In the genomic region with DNA sequence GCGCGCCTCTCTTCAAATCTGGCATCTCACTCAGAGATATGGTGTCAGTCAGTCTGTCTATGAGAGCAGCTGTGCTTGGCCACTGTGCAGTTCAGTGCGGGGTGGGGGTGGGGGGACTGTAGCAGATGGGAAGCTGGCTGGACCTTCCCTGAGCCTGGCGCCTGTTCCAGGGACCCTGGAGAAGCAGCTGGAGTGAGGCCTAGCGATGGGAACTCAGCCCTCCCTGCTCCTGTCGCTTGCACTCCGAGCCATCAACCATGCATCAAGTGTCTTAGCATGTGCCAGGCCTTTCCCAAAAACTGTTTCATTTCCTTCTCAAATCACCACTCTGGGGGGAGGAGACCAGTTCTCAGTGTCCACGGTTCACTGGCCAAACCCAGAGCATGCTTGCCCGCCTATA, we compare ENCODE assay signal across 10 mouse cellular contexts. TPM values are rescaled to one million over a fixed set of nuclear protein-coding genes. Genes with fewer than 3 reads are reported as not detected.
A peak's percentile ranks its signal among the peaks of the same experiment; 100 is the strongest.
DNase-seq lines count a peak whose midpoint lies in the region; ATAC-seq and TF ChIP-seq lines count a peak whose summit lies in the region.
"Had no signal": no experiment of that assay in that cellular context is flagged by ENCODE, and none has a peak within 500 bp of the region (broad histone marks: within the 10 kb centered on the region; RNA-seq: fewer than 3 reads in every experiment).

No protein-coding gene starts in this region.

- 72% methylated on average over 9 of the region's 9 CpGs for WGBS in hindbrain, embryonic 12.5 days
- WGBS in hindbrain, embryonic 14.5 days, result 59% methylated on average over 9 of the region's 9 CpGs
- WGBS in heart, adult 2 months, result 62% methylated on average over 9 of the region's 9 CpGs
- WGBS in intestine, embryonic 15.5 days, result 54% methylated on average over 9 of the region's 9 CpGs

- no peaks in the 10 kb centered on the region for H3K79me2 ChIP-seq in CH12.LX (replicated peaks; ENCODE audit: control insufficient read depth, extremely low read depth, insufficient read depth, poor library complexity, severe bottlenecking)
- no peaks in the 10 kb centered on the region for H3K79me2 ChIP-seq in heart, adult 2 months (replicated peaks; ENCODE audit: control insufficient read depth, insufficient read depth, low read length)

- peaks cover 22% of the 10 kb centered on the region for H3K4me1 ChIP-seq in hindbrain, embryonic 12.5 days
- peaks cover 12% of the 10 kb centered on the region for H3K4me1 ChIP-seq in hindbrain, embryonic 14.5 days (replicated peaks; ENCODE audit: control insufficient read depth, insufficient read depth, low read length)
- peaks cover 5 to 33% of the 10 kb centered on the region in 2 experiments for H3K4me1 ChIP-seq in CH12.LX (ENCODE audit: control insufficient read depth in 1 of 2, insufficient read depth in 2 of 2)
- peaks cover 2% of the 10 kb centered on the region; the same call in 1 of the 2 replicates for H3K4me1 ChIP-seq in heart, adult 2 months (ENCODE audit: control insufficient read depth, insufficient read depth, low read length)
- H3K4me1 ChIP-seq in intestine, embryonic 15.5 days (replicated peaks), result 0 out of 2 replicates have a peak, but pooled peaks cover 3% of the 10 kb centered on the region

- TF ChIP-seq CTCF in CH12.LX (conservative IDR thresholded peaks at IDR 0.05 in 1 of 2, IDR thresholded peaks at IDR 0.05 in 1 of 2; ENCODE audit: low read depth in 2 of 2, low read length in 2 of 2), result no peak
- TF ChIP-seq CTCF in heart, adult 2 months (IDR thresholded peaks at IDR 0.05), result no peak

- no peak overlapping the region for H3K4me2 ChIP-seq in hindbrain, embryonic 12.5 days (replicated peaks)
- no peak overlapping the region for H3K4me2 ChIP-seq in hindbrain, embryonic 14.5 days (replicated peaks)
- H3K4me2 ChIP-seq in CH12.LX (ENCODE audit: insufficient read depth, low read depth, poor library complexity, severe bottlenecking), result no peak overlapping the region
- no peak overlapping the region for H3K4me2 ChIP-seq in intestine, embryonic 15.5 days (replicated peaks)

- dilution Hi-C loops in CH12.LX (cut with MboI; ENCODE audit: extremely low pct_ligation_motif_present, extremely low pct_unique_long_range_greater_than_20kb, low sequenced_read_pairs), result no loop called here

- in situ Hi-C loops in CH12.LX (cut with MboI; ENCODE audit: low pct_ligation_motif_present, low pct_unique_long_range_greater_than_20kb, low sequenced_read_pairs), result no loop called here

- intact Hi-C loops in heart, adult 2 months (cut with DNase I), result no loop called here

- ATAC-seq in hindbrain, embryonic 12.5 days (ENCODE audit: low FRiP score), result no peak
- no peak; the same call in 1 of the 2 replicates for ATAC-seq in hindbrain, embryonic 14.5 days (ENCODE audit: low FRiP score)
- ATAC-seq in intestine, embryonic 15.5 days, result peak; percentile 60
- ATAC-seq in activated CD4-positive, CD25-positive, alpha-beta regulatory T cell, adult 4 months, result no peak

- 0 out of 2 replicates have a peak overlapping the region, but pooled peaks have one; percentile 42 for H3K27ac ChIP-seq in hindbrain, embryonic 12.5 days
- H3K27ac ChIP-seq in hindbrain, embryonic 14.5 days, result no peak overlapping the region
- no peak overlapping the region for H3K27ac ChIP-seq in CH12.LX (ENCODE audit: insufficient read depth, low read depth)
- peak overlapping the region; percentile 57 for H3K27ac ChIP-seq in heart, adult 2 months
- H3K27ac ChIP-seq in intestine, embryonic 15.5 days, result peak overlapping the region; percentile 20

- no peak overlapping the region for H3K4me3 ChIP-seq in hindbrain, embryonic 12.5 days
- H3K4me3 ChIP-seq in hindbrain, embryonic 14.5 days (replicated peaks; ENCODE audit: low read length), result no peak overlapping the region
- no peak overlapping the region for H3K4me3 ChIP-seq in CH12.LX (replicated peaks in 1 of 3; ENCODE audit: low read depth in 2 of 3, low read length in 2 of 3, poor library complexity in 1 of 3)
- no peak overlapping the region for H3K4me3 ChIP-seq in heart, adult 2 months
- no peak overlapping the region for H3K4me3 ChIP-seq in intestine, embryonic 15.5 days (replicated peaks)

- TF ChIP-seq RAD21 in CH12.LX (IDR thresholded peaks at IDR 0.05; ENCODE audit: low read depth, low read length), result no peak

- no peak for DNase-seq in hindbrain, embryonic 14.5 days (ENCODE audit: low spot score)
- DNase-seq in CH12.LX (ENCODE audit: extremely low read depth), result no peak
- DNase-seq in heart, adult 2 months, result peak; percentile 70 to 73
- no peak for DNase-seq in urinary bladder, adult 2 months (ENCODE audit: low spot score)
- DNase-seq in spleen, postnatal 4 days (ENCODE audit: low spot score in 2 of 2), result no peak
- DNase-seq: thymus, adult 2 months had no signal

- no peak for TF ChIP-seq POLR2A in CH12.LX (IDR thresholded peaks at IDR 0.05; ENCODE audit: low read depth, low read length)
- no peak for TF ChIP-seq POLR2A in heart, adult 2 months (IDR thresholded peaks at IDR 0.05; ENCODE audit: insufficient read depth, low read depth, low read length)

- H3K27me3 ChIP-seq in hindbrain, embryonic 12.5 days, result peaks cover 10% of the 10 kb centered on the region; the same call in 1 of the 2 replicates
- H3K27me3 ChIP-seq in hindbrain, embryonic 14.5 days (ENCODE audit: control insufficient read depth, insufficient read depth, low read length), result no peaks in the 10 kb centered on the region
- H3K27me3 ChIP-seq in CH12.LX (replicated peaks), result peaks cover 4% of the 10 kb centered on the region
- no peaks in the 10 kb centered on the region for H3K27me3 ChIP-seq in heart, adult 2 months (ENCODE audit: control insufficient read depth, insufficient read depth, low read length)
- H3K27me3 ChIP-seq in intestine, embryonic 15.5 days (replicated peaks), result 0 out of 2 replicates have a peak, but pooled peaks cover 2% of the 10 kb centered on the region

- H3K9ac ChIP-seq in hindbrain, embryonic 12.5 days, result no peak overlapping the region; the same call in 1 of the 2 replicates
- no peak overlapping the region for H3K9ac ChIP-seq in hindbrain, embryonic 14.5 days
- no peak overlapping the region for H3K9ac ChIP-seq in CH12.LX (ENCODE audit: insufficient read depth, low read depth)
- H3K9ac ChIP-seq in heart, adult 2 months (ENCODE audit: low read depth, low read length), result no peak overlapping the region
- H3K9ac ChIP-seq in intestine, embryonic 15.5 days, result no peak overlapping the region

- H3K9me3 ChIP-seq in hindbrain, embryonic 12.5 days (replicated peaks), result no peaks in the 10 kb centered on the region
- no peaks in the 10 kb centered on the region for H3K9me3 ChIP-seq in hindbrain, embryonic 14.5 days (ENCODE audit: control insufficient read depth, low read length)
- H3K9me3 ChIP-seq in CH12.LX (replicated peaks; ENCODE audit: low read length), result no peaks in the 10 kb centered on the region
- H3K9me3 ChIP-seq in intestine, embryonic 15.5 days, result no peaks in the 10 kb centered on the region

- peaks cover 3% of the 10 kb centered on the region; the same call in 1 of the 2 replicates for H3K36me3 ChIP-seq in hindbrain, embryonic 12.5 days
- peaks cover 15% of the 10 kb centered on the region for H3K36me3 ChIP-seq in hindbrain, embryonic 14.5 days (replicated peaks; ENCODE audit: control insufficient read depth, insufficient read depth)
- H3K36me3 ChIP-seq in CH12.LX (replicated peaks in 1 of 2; ENCODE audit: control insufficient read depth in 1 of 2, insufficient read depth in 1 of 2, low read length in 1 of 2), result no peaks in the 10 kb centered on the region
- no peaks in the 10 kb centered on the region for H3K36me3 ChIP-seq in heart, adult 2 months (ENCODE audit: control insufficient read depth, insufficient read depth, low read length)
- H3K36me3 ChIP-seq in intestine, embryonic 15.5 days, result no peaks in the 10 kb centered on the region

- TF ChIP-seq EP300 in CH12.LX (IDR thresholded peaks at IDR 0.05; ENCODE audit: low read length), result no peak
- 0 out of 2 replicates have a peak, but pooled peaks have one; percentile 51 for TF ChIP-seq EP300 in heart, adult 2 months (IDR thresholded peaks at IDR 0.05; ENCODE audit: insufficient read depth, low read depth, low read length)

RNA-seq across cellular contexts. Expression of a gene that starts 5.4 kb away (rescaled TPM):
- 7.2 and 7.6 TPM in 2 replicates for polyA plus RNA-seq in hindbrain, embryonic 12.5 days (2016; fragmentation: Nextera tagmentation; extraction: Ambion mirVana)
- polyA plus RNA-seq in hindbrain, embryonic 14.5 days (2014; fragmentation: Nextera tagmentation; extraction: Ambion mirVana), result 22.9 and 24.1 TPM in 2 replicates
- total RNA-seq in CH12.LX (2012; rRNA removed) (0.21 and 0.97 TPM in 2 replicates), CH12.LX (2014; rRNA removed) (0.36 and 0.43 TPM in 2 replicates)
- polyA plus RNA-seq in CH12.LX (2012; ENCODE audit: insufficient read length, low read depth), result 0.59 and 0.86 TPM in 2 replicates
- total RNA-seq in heart, adult 2 months (2021), result 1 to 10 TPM; 2.3 to 2.4 TPM
- 3.4 and 5.1 TPM in 2 replicates for polyA plus RNA-seq in heart, adult 2 months (2012; rRNA removed)
- 2.4 and 2.6 TPM in 2 replicates for polyA plus RNA-seq in intestine, embryonic 15.5 days (2015; fragmentation: Nextera tagmentation; extraction: Ambion mirVana)
- 0.32 and 0.34 TPM in 2 replicates for polyA plus RNA-seq in urinary bladder, adult 2 months (2012; rRNA removed)
- under 1 TPM; 0.73 to 0.83 TPM for polyA plus RNA-seq in activated CD4-positive, CD25-positive, alpha-beta regulatory T cell, adult 4 months (2017; shearing (Covaris generic))
- total RNA-seq: hematopoietic stem cell, adult 5-6 weeks had no signal

RNA-seq across cellular contexts. Expression of a gene that starts 32.0 kb away (rescaled TPM):
- polyA plus RNA-seq in hindbrain, embryonic 12.5 days (2016; fragmentation: Nextera tagmentation; extraction: Ambion mirVana), result 10.6 and 11.2 TPM in 2 replicates
- polyA plus RNA-seq in hindbrain, embryonic 14.5 days (2014; fragmentation: Nextera tagmentation; extraction: Ambion mirVana), result 7.9 and 8.3 TPM in 2 replicates
- total RNA-seq in CH12.LX (2012; rRNA removed) (0.34 and 0.50 TPM in 2 replicates), CH12.LX (2014; rRNA removed) (0.64 and 0.76 TPM in 2 replicates)
- 0.73 and 1.7 TPM in 2 replicates for polyA plus RNA-seq in CH12.LX (2012; ENCODE audit: insufficient read length, low read depth)
- 1 to 10 TPM; 5.4 to 5.7 TPM for total RNA-seq in heart, adult 2 months (2021)
- 4.3 and 4.6 TPM in 2 replicates for polyA plus RNA-seq in heart, adult 2 months (2012; rRNA removed)
- polyA plus RNA-seq in intestine, embryonic 15.5 days (2015; fragmentation: Nextera tagmentation; extraction: Ambion mirVana), result 15.6 and 15.8 TPM in 2 replicates
- polyA plus RNA-seq in urinary bladder, adult 2 months (2012; rRNA removed), result 6.0 and 7.7 TPM in 2 replicates
- polyA plus RNA-seq in activated CD4-positive, CD25-positive, alpha-beta regulatory T cell, adult 4 months (2017; shearing (Covaris generic)), result not detected

RNA-seq across cellular contexts. Expression of a gene that starts 35.0 kb away (rescaled TPM):
- polyA plus RNA-seq in hindbrain, embryonic 12.5 days (2016; fragmentation: Nextera tagmentation; extraction: Ambion mirVana), result 102 and 109 TPM in 2 replicates
- polyA plus RNA-seq in hindbrain, embryonic 14.5 days (2014; fragmentation: Nextera tagmentation; extraction: Ambion mirVana), result 101 and 114 TPM in 2 replicates
- total RNA-seq in CH12.LX (2012; rRNA removed), result 116 and 122 TPM in 2 replicates
- 144 TPM in 2 replicates for total RNA-seq in CH12.LX (2014; rRNA removed)
- 165 and 208 TPM in 2 replicates for polyA plus RNA-seq in CH12.LX (2012; ENCODE audit: insufficient read length, low read depth)
- 100 to 1,000 TPM; 668 to 715 TPM for total RNA-seq in heart, adult 2 months (2021)
- 423 and 709 TPM in 2 replicates for polyA plus RNA-seq in heart, adult 2 months (2012; rRNA removed)
- polyA plus RNA-seq in intestine, embryonic 15.5 days (2015; fragmentation: Nextera tagmentation; extraction: Ambion mirVana), result 117 and 125 TPM in 2 replicates
- 128 and 139 TPM in 2 replicates for polyA plus RNA-seq in urinary bladder, adult 2 months (2012; rRNA removed)
- polyA plus RNA-seq in activated CD4-positive, CD25-positive, alpha-beta regulatory T cell, adult 4 months (2017; shearing (Covaris generic)), result 10 to 100 TPM; 59.2 to 69.7 TPM

RNA-seq across cellular contexts. Expression of a gene that starts 35.1 kb away (rescaled TPM):
- 3.2 and 4.0 TPM in 2 replicates for polyA plus RNA-seq in hindbrain, embryonic 12.5 days (2016; fragmentation: Nextera tagmentation; extraction: Ambion mirVana)
- polyA plus RNA-seq in hindbrain, embryonic 14.5 days (2014; fragmentation: Nextera tagmentation; extraction: Ambion mirVana), result 1.9 TPM in 2 replicates
- 11.6 and 13.3 TPM in 2 replicates for total RNA-seq in CH12.LX (2012; rRNA removed)
- total RNA-seq in CH12.LX (2014; rRNA removed), result 2.4 TPM in 2 replicates
- polyA plus RNA-seq in CH12.LX (2012; ENCODE audit: insufficient read length, low read depth), result 4.5 and 5.2 TPM in 2 replicates
- total RNA-seq in heart, adult 2 months (2021), result 1 to 10 TPM; 1.2 to 1.5 TPM
- 1.1 and 1.7 TPM in 2 replicates for polyA plus RNA-seq in heart, adult 2 months (2012; rRNA removed)
- polyA plus RNA-seq in intestine, embryonic 15.5 days (2015; fragmentation: Nextera tagmentation; extraction: Ambion mirVana), result 1.9 and 2.1 TPM in 2 replicates
- polyA plus RNA-seq in urinary bladder, adult 2 months (2012; rRNA removed), result 2.3 and 2.7 TPM in 2 replicates
- polyA plus RNA-seq in activated CD4-positive, CD25-positive, alpha-beta regulatory T cell, adult 4 months (2017; shearing (Covaris generic)), result 1 to 10 TPM; 1.4 to 2.7 TPM

Comparison
In these comparisons a context has a peak if more than half of its experiments do, and no peak if none do; other contexts are left out.
1. H3K27ac ChIP-seq: peak in hindbrain, embryonic 12.5 days (single experiment), heart, adult 2 months (single experiment) and intestine, embryonic 15.5 days (single experiment); none in hindbrain, embryonic 14.5 days (single experiment) and CH12.LX (single experiment).
2. DNase-seq: peak in heart, adult 2 months (2 of 2); none in hindbrain, embryonic 14.5 days (single experiment), CH12.LX (single experiment), urinary bladder, adult 2 months (single experiment) and spleen, postnatal 4 days (0 of 2).